Mouse (Mus musculus): ENCODE measurements around the gene Snx15.
"Not testable (repeated sequence)": the region's sequence is repeated elsewhere in the genome, so short reads cannot be mapped to it uniquely, and the experiment has no call there.

Gene Snx15

DNA sequence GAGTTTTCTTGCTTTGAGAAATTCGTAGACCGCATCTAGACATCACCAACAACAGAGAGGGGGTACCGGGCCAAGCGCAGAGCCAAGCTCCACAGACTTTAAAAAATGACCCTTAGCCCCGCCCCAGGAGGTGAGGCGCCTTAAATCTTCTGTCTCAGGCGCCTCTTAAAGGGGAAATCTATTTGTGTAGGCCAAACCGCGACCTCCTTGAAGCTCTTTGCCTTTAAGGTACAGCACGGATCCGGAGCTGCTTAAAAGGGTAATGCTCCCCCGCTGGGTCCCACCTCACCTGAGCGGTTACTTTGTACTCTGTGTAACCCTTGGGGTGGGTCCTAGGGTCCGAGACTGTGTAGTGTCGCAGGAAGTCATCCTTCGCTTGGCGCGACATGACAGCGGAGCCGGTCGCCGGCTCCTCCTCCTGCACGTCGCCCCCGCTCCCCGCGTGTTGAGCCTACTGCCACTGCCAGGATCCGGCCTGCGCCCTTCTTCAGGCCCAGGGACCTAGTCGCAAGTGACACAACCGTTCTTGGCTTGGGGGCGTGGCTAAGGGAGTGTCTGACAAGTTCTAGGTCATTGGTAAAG lies at the start of gene Snx15:
TSS of gene Snx15 (minus strand) at position 545 of the 582 bp plus-strand sequence.
- DNase-seq, result peak; percentile 98

- DNase-seq, result peak; percentile 30
These were observed 46.7 kb upstream of the Snx15 start for GRCm38 (mm10) chr19:6174771-6175170.

DNA sequence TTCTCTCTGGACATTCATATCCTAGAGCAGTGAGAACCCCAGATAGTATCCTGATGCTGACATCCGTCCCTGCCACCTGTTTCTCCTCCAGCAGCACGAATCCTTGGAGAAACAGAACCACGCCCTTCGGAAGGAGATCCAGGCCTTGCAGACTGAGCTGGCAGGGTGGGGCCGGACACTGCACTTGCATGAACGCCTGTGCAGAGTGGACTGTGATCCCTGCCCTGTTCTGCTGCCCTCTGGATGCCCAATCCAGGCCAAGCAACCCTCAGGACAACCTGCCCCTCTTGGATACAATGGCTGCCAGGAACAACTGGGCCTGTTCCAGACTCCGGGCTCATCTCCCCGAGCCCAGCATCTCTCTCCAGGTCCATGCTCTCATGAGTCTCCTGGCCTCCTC lies 43.1 kb upstream of the Snx15 start:
- no peak for DNase-seq

DNA sequence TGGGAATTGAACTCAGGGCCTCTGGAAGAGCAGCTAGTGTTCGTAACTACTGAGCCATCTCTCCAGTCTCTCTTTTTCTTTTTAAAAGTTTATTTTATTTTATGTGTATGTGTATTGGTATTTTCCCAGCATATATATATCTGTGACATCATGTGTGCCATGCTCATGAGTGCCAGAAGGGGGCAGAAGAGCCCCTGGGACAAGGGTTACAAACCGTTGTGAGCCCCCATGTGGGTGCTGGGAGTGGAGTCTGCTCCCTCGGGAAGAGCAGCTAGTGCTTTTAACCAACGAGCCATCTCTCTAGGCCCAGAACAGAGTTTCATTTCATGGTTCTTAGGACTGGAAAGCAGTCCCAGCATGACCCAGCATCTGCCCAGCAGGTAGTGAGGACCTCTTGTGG lies 38.6 kb upstream of the Snx15 start:
- no peak for DNase-seq

DNA sequence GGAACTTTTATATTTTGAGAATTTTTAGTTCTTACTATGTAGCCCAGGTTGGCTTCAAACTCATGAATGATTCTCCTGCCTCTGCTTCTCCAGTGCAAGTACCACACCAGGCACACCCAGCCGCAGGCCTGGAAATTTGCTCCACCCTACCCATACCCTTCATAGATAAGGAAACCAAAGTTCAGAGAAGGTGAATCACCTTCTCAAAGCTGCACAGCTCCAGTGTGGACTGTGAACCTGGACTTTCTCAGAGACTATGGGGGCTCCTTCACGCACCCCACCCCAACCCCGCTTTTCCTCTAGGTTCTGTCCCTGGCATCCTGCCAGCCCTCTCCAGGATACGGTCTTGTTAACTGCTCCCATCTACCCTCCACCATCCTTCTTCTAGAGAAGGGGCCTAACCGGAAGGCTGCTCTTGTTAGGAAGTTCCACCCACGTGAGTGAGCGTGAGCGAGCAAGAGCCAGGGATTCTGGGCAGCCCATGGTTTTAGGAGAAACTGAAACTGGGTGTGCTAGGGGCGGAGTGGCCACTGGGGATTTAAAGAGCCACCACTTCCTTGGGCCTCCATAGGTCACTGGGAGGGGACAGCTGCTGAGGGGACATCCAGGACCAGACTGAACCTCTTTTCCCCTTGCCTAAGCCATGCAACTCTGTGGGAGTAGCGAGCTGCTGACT lies 35.9 kb upstream of the Snx15 start:
- no peak for DNase-seq

DNA sequence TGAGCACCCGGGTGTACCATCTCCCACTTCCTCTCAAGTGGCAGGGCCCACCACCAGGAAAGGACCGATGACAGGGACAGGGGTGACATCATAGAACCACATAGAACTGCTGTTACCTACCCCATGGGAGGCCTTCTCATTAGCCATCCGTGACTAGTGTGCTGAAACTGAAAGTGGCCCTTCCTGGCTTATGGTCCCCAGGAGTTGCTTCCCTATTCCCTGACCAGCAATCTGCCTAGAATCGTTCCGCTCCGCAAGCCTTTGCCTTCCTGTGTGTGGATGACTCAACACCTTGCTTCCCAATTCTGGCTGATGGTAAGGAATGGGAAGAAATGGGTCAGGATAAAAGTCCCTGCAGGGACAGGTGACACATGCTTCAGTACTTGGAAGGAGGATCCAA lies 29.1 kb upstream of the Snx15 start:
- no peak for DNase-seq

DNA sequence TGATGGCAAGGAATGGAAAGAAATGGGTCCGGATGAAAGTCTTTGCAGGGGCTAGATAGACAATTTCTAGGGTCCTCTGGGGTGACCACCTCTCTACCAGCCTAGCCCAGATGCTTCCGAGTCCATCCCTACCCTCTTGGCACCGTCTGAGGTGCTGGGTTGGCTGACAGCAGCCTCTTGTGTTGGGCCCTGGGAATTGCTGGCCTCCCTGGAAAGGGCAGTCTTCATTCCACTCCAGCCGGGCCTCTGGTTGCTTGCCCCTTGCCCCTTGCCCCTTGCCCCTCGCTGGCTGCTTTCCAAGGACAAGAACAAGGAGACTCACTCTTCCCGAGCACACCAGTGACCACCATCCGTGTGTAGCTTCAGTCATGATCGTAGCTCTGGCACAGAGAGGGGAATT lies 28.3 kb upstream of the Snx15 start:
- DNase-seq, result no peak

- no peak for DNase-seq
These were observed 27.1 kb upstream of the Snx15 start for GRCm38 (mm10) chr19:6155174-6155573.

DNA sequence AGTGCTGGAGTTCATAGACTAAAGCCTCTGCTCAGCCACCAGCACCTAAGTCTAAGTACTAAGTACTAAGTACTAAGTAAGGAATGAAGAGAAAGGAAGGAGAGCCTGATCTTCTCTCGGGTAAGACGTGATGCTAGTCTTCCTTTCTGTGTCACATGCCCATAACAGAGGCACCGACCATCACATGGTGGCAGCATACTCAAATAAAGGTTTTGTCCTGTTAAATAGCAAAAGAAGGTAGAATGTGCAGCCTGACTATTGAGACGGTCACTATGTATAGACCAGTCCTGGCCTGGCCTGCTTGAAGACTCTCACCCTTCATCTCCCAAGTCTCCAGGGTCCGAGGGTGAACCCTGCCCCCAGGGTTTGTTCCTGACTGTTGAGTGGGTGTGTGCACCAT lies 16.7 kb upstream of the Snx15 start:
- DNase-seq, result no peak

DNA sequence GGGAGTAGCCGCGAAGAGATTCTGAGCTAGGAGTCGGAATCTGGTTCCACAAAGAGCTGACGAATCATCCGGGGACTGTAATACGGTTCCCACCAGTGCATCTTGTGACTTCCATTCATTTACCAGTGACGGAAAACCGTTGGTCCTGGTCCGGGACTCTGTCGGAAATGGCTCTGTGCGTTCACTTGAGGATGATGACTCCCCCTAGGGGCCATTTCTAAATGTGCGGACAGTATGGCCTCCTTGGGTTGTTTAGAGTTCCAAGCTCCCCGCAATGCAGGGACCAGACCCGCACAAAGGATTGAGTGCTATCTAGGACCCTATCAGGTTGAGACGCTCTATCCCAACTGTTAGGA lies 13.3 kb upstream of the Snx15 start, which contains the start of gene Arl2:
TSS of gene Arl2 (minus strand) at position 155 of the 356 bp plus-strand sequence.
- peak; percentile 93 for DNase-seq

- peak; percentile 94 for DNase-seq
These were observed 12.7 kb upstream of the Snx15 start, which contains the start of gene Batf2 for GRCm38 (mm10) chr19:6140678-6141393. Gene Batf2, plus strand, starts transcription at chr19:6140983.

DNA sequence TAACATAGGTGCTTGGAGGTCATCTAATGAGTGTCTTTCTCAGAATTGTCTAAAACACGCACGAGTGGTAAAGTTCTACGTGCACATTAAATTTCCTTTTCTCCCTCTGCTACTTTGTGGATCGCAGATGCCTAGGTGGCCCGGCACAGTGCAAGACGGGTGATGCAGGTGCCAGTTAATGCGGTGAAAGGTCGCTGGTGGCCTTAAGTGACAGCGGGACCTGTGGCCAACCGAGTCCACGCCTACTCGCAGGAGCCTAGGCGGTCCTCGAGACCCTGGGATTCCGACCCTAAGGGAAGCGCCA lies 12.2 kb upstream of the Snx15 start:
- DNase-seq, result no peak

DNA sequence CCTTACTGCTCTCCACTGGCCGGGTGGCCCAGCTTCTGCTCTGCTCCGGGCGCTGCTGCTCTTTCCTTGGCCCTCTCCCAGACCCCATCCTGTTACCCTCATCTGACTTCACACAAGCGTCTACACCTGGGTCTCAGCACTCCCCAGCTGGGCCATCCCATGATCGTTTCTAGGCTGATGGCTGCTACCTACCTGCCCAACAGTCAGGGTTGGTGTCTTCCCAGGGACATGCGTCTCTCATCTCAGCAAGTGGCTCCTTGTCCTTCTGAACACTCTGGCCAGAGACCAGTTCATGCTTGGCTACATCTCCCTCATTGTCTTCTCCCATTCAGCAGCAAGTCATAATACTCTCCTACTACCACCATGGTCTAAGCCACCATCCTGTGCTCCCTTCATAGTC lies 11.6 kb upstream of the Snx15 start:
- no peak for DNase-seq

GRCm38 (mm10) chr19:6136397-6136796 lies 8.3 kb upstream of the Snx15 start:
- DNase-seq, result no peak

DNA sequence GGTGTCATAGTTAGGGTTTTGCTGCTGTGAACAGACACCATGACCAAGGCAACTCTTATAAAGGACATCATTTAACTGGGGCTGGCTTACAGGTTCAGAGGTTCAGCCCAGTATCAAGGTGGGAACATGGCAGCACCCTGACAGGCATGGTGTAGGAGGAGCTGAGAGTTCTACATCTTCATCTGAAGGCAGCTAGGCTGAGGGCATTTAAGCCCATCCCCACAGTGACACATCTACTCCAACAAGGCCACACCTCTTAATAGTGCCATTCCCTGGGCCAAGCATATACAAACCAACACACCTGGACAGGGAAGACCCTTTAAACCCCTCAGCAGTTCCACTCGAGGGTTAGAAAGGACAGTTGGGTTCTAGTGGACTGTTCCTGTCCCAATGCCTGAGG lies 5.1 kb upstream of the Snx15 start:
- DNase-seq, result not testable (repeated sequence)

DNA sequence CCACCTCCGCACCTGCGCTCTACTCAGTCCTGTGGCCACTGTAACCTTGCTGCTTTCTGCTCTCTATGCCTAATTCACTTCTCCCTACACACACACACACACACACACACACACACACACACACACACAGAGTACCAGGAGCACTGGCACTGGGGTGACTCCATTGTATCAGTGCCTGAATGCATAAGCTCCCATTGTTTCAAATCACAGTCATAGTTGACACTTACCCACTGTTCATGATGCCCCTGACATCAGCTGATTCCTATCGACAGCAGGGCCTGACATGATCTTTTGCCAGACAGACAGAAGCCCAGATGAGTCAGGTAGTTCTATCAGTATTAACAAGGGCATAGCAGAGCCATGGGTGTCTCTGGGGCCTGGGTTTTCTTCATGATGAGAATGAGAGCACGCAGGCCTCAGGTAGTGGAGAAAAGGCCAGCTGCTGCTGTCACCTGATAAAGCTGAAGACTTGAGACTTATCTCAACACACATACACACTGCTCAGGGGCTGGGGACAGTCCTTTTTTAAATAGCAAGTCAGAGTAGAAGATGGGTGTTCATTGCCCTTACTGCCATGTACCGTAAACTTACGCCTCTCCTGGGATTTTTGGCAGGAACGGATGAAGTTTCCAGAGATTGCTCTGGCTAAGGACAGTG lies 4.2 kb upstream of the Snx15 start:
- DNase-seq, result no peak

DNA sequence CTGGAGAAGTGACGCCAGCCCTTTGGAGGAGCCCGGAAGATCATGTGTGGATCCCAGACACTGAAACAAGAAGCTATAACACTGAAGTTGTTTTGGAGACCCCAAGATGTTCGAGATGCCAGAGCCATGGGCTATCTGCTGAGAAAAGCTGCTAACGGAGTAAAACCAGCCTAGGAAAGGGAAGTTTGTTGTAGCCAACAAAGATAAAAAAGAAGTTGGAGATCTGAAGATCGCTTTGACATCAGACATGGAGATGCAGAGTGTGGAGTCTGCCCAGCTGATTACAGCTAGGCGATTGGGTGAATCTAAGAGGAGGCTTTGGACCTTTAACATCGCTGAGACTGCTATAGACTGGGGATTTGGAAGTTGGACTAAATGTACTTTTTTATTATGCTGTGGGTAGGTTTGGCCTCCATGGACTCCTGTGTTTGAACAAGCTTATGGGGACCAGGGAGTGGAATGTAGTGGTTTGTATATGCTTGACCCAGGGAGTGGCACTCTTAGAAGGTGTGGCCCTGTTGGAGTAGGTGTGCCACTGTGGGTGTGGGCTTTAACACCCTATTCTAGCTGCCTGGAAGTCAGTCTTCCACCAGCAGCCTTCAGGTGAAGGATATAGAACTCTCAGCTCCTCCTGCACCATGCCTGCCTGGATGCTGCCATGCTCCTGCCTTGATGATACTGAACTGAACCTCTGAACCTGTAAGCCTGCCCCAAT lies 2.5 kb upstream of the Snx15 start:
- not testable (repeated sequence) for DNase-seq

GRCm38 (mm10) chr19:6126789-6127580 lies 1.1 kb downstream of the Snx15 start:
- no peak for DNase-seq

GRCm38 (mm10) chr19:6126289-6126688 lies 1.8 kb downstream of the Snx15 start:
- peak; percentile 78 for DNase-seq

GRCm38 (mm10) chr19:6124898-6125297 lies 3.2 kb downstream of the Snx15 start:
- DNase-seq, result no peak

DNA sequence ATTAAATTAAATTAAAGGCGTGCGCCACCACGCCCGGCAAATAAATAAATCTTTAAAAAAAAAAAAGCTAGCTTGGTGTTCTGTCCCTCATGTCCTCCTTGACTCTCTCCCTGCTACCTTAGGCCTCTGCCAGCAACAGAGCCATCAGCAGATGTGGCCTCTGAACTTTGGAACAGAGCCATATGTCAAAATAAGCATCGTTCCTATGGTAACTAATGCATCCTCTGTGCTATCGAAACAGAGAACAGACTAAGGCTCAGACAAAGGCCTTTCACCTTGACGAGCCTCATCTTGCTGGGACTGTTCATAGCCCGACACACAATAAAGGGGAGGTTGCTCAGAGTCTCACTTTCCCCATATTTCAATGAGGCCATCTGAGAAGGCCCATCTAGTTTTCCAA lies 4.8 kb downstream of the Snx15 start:
- no peak for DNase-seq

DNA sequence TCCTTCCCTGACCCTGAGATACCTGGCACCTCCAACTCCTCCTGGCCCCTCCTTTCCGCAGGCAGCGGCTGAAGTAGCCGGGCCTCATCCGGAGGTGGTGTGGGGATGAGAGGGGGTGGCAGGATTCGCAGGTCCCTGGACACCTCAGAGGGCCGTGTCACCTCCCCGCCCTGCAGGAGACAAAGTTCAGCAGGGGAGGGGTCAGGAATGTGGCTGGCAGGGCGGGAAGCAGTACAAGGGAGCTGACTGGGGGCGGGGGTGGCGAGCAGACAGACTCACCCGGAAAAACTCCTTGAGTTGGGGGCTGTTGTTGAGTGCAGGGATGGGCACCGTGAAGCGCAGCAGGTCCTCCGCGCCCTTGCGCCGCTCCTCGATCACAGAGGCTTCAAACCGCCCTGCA lies 6.3 kb downstream of the Snx15 start:
- no peak for DNase-seq

Measured in cerebellum, adult 9-10 months (tissue).